Mouse (Mus musculus): ENCODE data around the gene Elovl5.

DNA sequence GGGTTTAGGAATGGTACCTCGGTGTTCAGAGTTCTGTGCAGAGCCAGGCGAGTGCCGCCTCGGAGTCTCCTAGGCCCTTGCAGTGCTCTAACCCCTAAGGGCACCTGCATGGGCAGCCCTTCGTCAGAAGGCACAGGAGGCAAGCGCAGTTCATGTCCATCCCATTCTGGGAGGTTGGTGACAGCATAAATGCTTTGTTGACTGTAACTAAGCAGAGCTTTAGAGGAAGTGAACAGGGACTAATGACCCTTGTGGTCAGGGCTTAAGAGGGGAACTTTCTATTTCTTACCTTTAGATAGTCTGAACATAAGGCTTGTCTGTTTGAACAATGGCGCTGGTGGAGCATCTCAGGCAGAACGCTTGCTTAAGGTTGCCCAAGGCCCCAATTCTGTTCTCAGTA is 6.6 kb downstream of the Elovl5 start:
- TF ChIP-seq CTCF (IDR thresholded peaks at IDR 0.05; ENCODE audit: low read depth), result no peak
- no peak for TF ChIP-seq EP300 (IDR thresholded peaks at IDR 0.05; ENCODE audit: low read depth)
